Mouse (Mus musculus) heart, embryonic 12.5 days (tissue): ENCODE measurements at regions not wholly inside any gene's neighbourhood (a gene's known extent, or its start where the extent isn't known, plus 50 kb on each side); places are given as distances from the start of the nearest gene placed in this dataset. TPM values are rescaled to one million over a fixed set of nuclear protein-coding genes. Genes with fewer than 3 reads are reported as not detected.

Source experiments
- microRNA-seq: library from miRNA; unstranded; fragments of <30 nt; microRNA quantifications from one replicate; pipeline ENCODE4, GENCODE M21; 2017

Small RNA genes lying in the stretch of these regions (microRNA-seq; reads per million reads assigned to microRNA genes)
- gene Gm23364, result not detected
